Comparison of ENCODE assay signal across 14 mouse cellular contexts in genomic region chr19:37957256-37957655, GRCm38 (mm10).
A peak's percentile ranks its signal among the peaks of the same experiment; 100 is the strongest.
DNase-seq lines count a peak whose midpoint lies in the region; ATAC-seq lines count a peak whose summit lies in the region.
"Had no signal": no experiment of that assay in that cellular context is flagged by ENCODE, and none has a peak within 500 bp of the region (broad histone marks: within the 10 kb centered on the region; RNA-seq: fewer than 3 reads in every experiment).

No protein-coding gene starts in this region.

- DNase-seq in adrenal gland, postnatal 10 days: peak; percentile 17
- no peak for DNase-seq in adrenal gland, postnatal 25 days
- DNase-seq in 416B (ENCODE audit: low read depth): peak; percentile 19
- peak; percentile 55 for DNase-seq in gastrocnemius, postnatal 14 days
- no peak for DNase-seq in cerebellum, postnatal 10 days
- DNase-seq in frontal cortex, adult 2 months (ENCODE audit: extremely low spot score in 1 of 2, low spot score in 1 of 2): no peak
- DNase-seq: kidney, postnatal 4 days; thymus, postnatal 4 days had no signal

- H3K4me2 ChIP-seq in hindbrain, embryonic 12.5 days (replicated peaks): no peak overlapping the region
- H3K4me2 ChIP-seq: hindbrain, embryonic 13.5 days; lung, embryonic 15.5 days had no signal

- no peaks in the 10 kb centered on the region for H3K4me1 ChIP-seq in hindbrain, embryonic 12.5 days
- H3K4me1 ChIP-seq: hindbrain, embryonic 13.5 days; limb, embryonic 10.5 days had no signal

- ATAC-seq in hematopoietic stem cell, adult 5-6 weeks (replicated peaks in 1 of 2; ENCODE audit: insufficient read depth in 1 of 2, low FRiP score in 2 of 2, low TSS enrichment in 1 of 2, low read depth in 1 of 2, poor library complexity in 2 of 2, severe bottlenecking in 2 of 2): peak; percentile 37 to 75; a peak in 3 of 4 replicates
- no peak for ATAC-seq in hindbrain, embryonic 12.5 days (ENCODE audit: low FRiP score)
- ATAC-seq: Patski had no signal

- 81% methylated on average over 7 of the region's 7 CpGs for WGBS in hindbrain, embryonic 12.5 days

- H3K27me3 ChIP-seq in hindbrain, embryonic 12.5 days: no peaks in the 10 kb centered on the region
- H3K27me3 ChIP-seq: lung, embryonic 15.5 days; Patski had no signal

- no peak overlapping the region for H3K4me3 ChIP-seq in hindbrain, embryonic 12.5 days
- H3K4me3 ChIP-seq: hindbrain, embryonic 13.5 days; limb, embryonic 10.5 days; lung, embryonic 15.5 days had no signal

- H3K9ac ChIP-seq in hindbrain, embryonic 12.5 days: no peak overlapping the region
- H3K9ac ChIP-seq: hindbrain, embryonic 13.5 days; lung, embryonic 15.5 days had no signal

- H3K36me3 ChIP-seq in hindbrain, embryonic 12.5 days: no peaks in the 10 kb centered on the region
- H3K36me3 ChIP-seq: hindbrain, embryonic 13.5 days; limb, embryonic 10.5 days had no signal

- no peaks in the 10 kb centered on the region for H3K9me3 ChIP-seq in hindbrain, embryonic 12.5 days (replicated peaks)
- H3K9me3 ChIP-seq: hindbrain, embryonic 13.5 days; limb, embryonic 10.5 days; lung, embryonic 15.5 days had no signal

- H3K27ac ChIP-seq in hindbrain, embryonic 12.5 days: no peak overlapping the region
- H3K27ac ChIP-seq: hindbrain, embryonic 13.5 days; limb, embryonic 10.5 days; lung, embryonic 15.5 days had no signal

- intact Hi-C loops in gastrocnemius, postnatal 14 days (cut with DNase I; ENCODE audit: low total_unique reads): loop anchor here (5.0 kb wide), 1 partner anchor 400 kb away; no protein-coding TSS in a partner anchor

Comparison
In these comparisons a context has a peak if more than half of its experiments do, and no peak if none do; other contexts are left out.
1. DNase-seq: peak in adrenal gland, postnatal 10 days (single experiment), 416B (single experiment) and gastrocnemius, postnatal 14 days (single experiment); none in adrenal gland, postnatal 25 days (single experiment), cerebellum, postnatal 10 days (0 of 2) and frontal cortex, adult 2 months (0 of 2).